Mouse (Mus musculus) central nervous system, embryonic 14 days (tissue): ENCODE measurements around the gene Erich3. TPM values are rescaled to one million over a fixed set of nuclear protein-coding genes. Genes with fewer than 3 reads are reported as not detected.

ENCODE experiments used
- polyA plus RNA-seq: library from polyadenylated mRNA; depleted of rRNA; stranded (reverse); fragments of >200 nt; gene quantifications from 2 replicates; pipeline ENCODE4 v1.2.3, GENCODE M21; 2012; rRNA removed

Gene Erich3
- polyA plus RNA-seq: 2.2 and 2.3 TPM in 2 replicates

DNA sequence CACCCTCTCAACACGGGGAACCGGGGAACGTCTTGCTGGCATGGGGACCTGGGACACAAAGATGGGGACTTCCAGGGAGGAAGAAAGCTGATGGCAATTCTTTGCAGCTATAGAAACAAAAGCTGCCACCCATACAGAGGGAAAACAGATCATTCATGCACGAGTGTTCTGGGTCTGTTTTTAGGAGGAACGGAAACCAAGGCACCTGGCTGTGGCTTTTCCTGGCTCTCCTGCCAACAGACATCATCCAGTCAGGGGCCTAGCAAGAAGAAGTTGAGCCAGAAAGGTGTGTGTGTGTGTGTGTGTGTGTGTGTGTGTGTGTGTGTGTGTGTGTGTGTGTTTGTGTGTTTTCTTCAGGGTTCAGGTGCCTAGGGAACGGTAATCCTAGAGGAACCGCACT, at the start of gene Erich3:
TSS of gene Erich3 (plus strand) at position 315 of the 400 bp plus-strand sequence.

Other genes with a start within 250 kb of the Erich3 start
- 8.3 and 10.2 TPM in 2 replicates for gene Cryz, start 67.1 kb upstream of the Erich3 start, polyA plus RNA-seq
- gene Tyw3, start 66.8 kb upstream of the Erich3 start, polyA plus RNA-seq: 23.9 and 28.0 TPM in 2 replicates